Mouse (Mus musculus): Measurements from ENCODE around the gene Sarnp. TPM values are rescaled to one million over a fixed set of nuclear protein-coding genes. Genes with fewer than 3 reads are reported as not detected.

Gene Sarnp
- polyA plus RNA-seq, 1 experiment, result 88.6 TPM

DNA sequence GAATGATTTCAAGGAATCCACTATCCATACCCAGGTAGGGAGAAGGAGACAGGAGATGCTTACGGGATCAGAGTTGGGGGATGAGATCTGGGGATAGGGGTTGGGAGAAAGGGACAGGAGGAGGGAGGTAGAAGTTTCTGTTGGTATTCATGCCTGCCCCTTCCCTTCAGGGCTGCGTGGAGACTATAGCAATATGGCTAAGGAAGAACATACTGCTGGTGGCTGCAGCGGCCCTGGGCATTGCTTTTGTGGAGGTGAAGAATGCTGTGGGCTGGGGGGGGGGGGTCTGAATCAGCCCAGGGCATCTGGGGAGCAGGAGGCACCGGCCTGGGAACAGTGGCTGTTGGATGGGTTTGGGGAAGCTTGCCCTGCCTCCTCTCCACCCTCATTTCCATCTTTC is 95.1 kb downstream of the Sarnp start:
- peaks cover 2% of the 10 kb centered on the region; the same call in 1 of the 2 replicates for H3K4me1 ChIP-seq (ENCODE audit: control insufficient read depth, insufficient read depth, insufficient read length, low read length)
- no peak overlapping the region for H3K27ac ChIP-seq (replicated peaks; ENCODE audit: low read depth, low read length)
- no peak overlapping the region for H3K4me3 ChIP-seq (ENCODE audit: insufficient read depth, low read depth, low read length)

DNA sequence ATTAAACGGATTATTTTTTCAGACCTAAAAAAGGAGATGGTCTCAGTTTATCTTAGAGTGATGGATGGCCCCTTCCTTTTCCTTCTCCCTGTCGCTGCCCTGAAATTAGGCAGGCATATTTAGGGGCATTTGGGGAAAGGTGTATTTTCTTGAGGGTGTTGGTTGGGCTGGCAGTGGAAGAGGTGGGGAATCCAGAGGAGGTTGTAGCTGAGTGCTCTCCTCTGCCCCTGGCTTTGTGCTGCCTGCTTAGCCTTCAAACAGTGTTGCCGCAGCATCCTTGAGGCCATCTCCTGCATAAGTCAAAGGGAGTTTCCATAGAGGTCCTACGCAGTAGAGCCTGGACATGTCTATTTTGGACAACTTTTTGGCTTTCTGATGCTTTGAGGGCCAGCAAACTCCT is 95.7 kb downstream of the Sarnp start:
- Histone ChIP-seq H3K4me1 (ENCODE audit: control insufficient read depth, insufficient read depth, insufficient read length, low read length) (peaks cover 2% of the 10 kb centered on the region; the same call in 1 of the 2 replicates), H3K27ac (replicated peaks; ENCODE audit: low read depth, low read length) (0 out of 2 replicates have a peak overlapping the region, but pooled peaks have one; percentile 2), H3K4me3 (ENCODE audit: insufficient read depth, low read depth, low read length) (no peak overlapping the region)

DNA sequence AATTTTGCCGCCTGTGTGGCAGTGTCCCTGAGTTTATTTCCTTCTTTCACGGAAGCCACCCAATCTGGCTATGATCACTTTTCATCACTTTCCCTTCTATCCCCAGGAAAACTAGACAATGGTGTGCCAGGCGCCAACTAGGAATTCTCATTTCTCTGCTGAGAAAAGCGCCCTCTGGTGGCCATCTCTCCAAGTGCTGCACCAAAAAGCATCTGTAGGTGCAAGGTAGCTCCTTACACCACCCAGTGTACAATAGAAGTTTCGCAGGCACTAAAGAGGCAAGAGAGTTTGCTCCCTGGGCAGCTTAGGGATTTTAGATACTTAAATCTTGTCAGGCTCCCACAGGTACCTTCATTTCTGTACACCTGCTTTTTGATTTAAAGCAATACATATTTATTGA is 96.1 kb downstream of the Sarnp start:
- Histone ChIP-seq H3K4me3 (ENCODE audit: insufficient read depth, low read depth, low read length) (no peak overlapping the region), H3K4me1 (ENCODE audit: control insufficient read depth, insufficient read depth, insufficient read length, low read length) (peaks cover 2% of the 10 kb centered on the region; the same call in 1 of the 2 replicates), H3K27ac (replicated peaks; ENCODE audit: low read depth, low read length) (0 out of 2 replicates have a peak overlapping the region, but pooled peaks have one; percentile 2)

DNA sequence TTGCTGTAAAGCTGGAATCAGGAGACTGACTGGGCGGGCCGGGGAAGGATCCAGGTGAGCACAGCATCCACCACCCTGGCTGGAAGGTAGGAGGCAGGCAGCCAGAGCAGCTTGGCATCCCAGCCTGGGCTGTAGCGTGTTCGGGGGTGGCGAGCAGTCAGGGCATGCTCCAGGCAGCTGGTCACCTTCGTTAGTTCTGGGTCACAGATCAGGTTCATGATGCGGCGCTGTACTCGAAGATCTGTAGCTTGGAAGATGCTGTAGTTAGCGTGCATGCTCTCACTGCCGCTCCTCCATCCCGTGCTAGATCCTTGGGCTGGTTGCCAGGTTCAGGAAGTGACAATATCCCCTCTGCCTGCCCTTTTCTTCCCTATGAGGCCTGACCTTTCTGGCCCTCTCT is 96.6 kb downstream of the Sarnp start:
- Histone ChIP-seq H3K27ac (replicated peaks; ENCODE audit: low read depth, low read length) (no peak overlapping the region), H3K4me1 (ENCODE audit: control insufficient read depth, insufficient read depth, insufficient read length, low read length) (peaks cover 2% of the 10 kb centered on the region; the same call in 1 of the 2 replicates), H3K4me3 (ENCODE audit: insufficient read depth, low read depth, low read length) (no peak overlapping the region)

DNA sequence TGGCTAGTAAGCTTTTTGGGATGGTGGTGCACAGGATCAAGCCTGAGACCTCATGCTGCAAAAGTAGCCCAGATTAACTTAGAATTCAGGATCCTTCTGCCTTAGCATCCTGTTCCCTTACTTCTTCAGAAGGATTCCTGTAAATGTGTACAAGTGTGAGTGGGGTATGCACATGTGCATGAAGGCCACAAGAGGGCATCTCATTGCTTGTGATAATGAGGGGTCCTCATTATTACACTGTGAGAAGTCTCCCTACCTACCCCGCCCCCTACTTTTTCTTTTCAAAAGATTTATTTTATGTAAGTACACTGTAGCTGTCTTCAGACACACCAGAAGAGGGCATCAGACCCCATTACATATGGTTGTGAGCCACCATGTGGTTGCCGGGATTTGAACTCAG is 98.4 kb downstream of the Sarnp start:
- Histone ChIP-seq H3K27ac (replicated peaks; ENCODE audit: low read depth, low read length) (no peak overlapping the region), H3K4me3 (ENCODE audit: insufficient read depth, low read depth, low read length) (no peak overlapping the region), H3K4me1 (ENCODE audit: control insufficient read depth, insufficient read depth, insufficient read length, low read length) (peaks cover 2% of the 10 kb centered on the region; the same call in 1 of the 2 replicates)

DNA sequence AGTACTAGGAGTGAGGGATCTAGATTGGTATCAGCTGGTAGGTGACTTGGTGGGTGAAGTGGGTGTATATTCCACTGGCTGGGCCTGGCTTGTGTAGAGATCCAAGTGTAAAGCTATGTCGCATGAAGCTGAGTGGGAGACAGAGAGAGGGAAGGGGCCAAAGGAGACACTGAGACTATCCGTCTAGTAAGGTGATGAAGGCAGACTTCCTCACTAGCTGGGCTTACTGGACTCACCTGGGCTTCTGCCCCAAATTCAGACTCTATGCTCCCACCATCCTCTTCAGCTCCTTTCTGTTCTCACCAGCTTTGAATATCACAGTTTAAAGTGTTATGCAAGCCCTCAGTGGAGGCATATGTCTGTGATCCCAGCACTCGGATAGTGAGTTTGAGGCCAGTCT is 99.5 kb downstream of the Sarnp start:
- peaks cover 4% of the 10 kb centered on the region for H3K4me1 ChIP-seq (ENCODE audit: control insufficient read depth, insufficient read depth, insufficient read length, low read length)
- H3K4me3 ChIP-seq (ENCODE audit: insufficient read depth, low read depth, low read length), result no peak overlapping the region
- H3K27ac ChIP-seq (replicated peaks; ENCODE audit: low read depth, low read length), result no peak overlapping the region

DNA sequence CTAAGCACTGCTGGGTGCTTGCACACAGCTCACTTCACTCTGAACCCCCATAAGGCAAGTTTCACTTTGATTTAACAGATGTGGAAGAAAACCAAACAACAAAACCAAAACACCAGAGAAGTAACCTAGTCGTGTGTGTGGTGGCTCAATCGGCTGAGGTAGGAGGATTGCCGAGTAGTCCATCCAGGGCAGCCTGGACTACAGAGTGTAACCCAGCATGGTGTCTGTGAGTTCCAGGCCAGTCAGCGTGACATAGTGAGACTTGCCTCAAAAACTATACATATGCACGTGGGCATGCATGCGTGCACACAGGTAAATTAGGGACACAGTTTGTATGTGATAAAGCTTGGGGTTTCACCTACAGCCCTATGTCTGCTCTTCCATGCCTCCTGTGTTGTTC is 100.3 kb downstream of the Sarnp start:
- Histone ChIP-seq H3K27ac (replicated peaks; ENCODE audit: low read depth, low read length) (no peak overlapping the region), H3K4me3 (ENCODE audit: insufficient read depth, low read depth, low read length) (no peak overlapping the region), H3K4me1 (ENCODE audit: control insufficient read depth, insufficient read depth, insufficient read length, low read length) (peaks cover 10% of the 10 kb centered on the region)

DNA sequence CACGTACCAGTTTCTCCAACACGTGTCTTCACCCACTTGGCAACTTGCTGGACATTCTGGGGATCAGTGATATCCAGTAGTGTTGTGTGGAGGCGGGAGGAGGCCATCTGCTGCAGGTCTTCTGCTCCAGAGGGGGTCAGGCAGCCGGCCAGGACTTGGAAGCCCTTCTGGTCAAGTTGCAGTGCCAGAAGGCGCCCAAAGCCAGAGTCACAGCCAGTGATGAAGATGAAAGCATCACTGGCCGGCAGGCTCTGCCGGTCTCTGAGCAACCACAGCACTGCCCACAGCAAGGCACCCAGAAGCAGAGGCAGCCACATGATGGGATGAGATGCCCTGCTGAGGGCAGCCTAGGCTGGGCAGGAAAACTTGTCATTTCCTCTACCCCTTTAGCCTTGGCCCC is 101.1 kb downstream of the Sarnp start:
- H3K27ac ChIP-seq (replicated peaks; ENCODE audit: low read depth, low read length), result no peak overlapping the region
- no peak overlapping the region for H3K4me3 ChIP-seq (ENCODE audit: insufficient read depth, low read depth, low read length)
- peaks cover 10% of the 10 kb centered on the region for H3K4me1 ChIP-seq (ENCODE audit: control insufficient read depth, insufficient read depth, insufficient read length, low read length)

DNA sequence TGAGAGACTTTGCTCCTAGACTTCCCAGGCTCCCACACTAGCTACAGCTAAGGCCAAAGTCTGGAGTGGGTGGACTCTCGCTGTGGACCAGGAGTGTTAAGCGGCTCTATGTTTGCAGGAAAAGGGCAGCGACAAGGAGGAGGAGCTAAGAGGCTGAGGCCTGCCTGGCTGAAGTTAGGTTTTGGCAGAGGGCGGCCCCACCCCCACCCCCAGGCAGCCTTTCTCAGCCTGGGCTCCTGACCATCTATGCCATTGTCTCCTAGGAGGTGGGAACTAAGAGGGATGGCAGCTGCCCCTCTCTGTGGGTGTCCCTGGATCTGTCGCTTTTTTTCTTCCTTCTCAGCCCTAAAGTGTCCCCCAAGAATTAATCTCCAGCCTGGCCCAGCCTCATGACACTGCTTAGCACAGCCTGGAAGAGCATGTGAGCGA is 102.1 kb downstream of the Sarnp start:
- Histone ChIP-seq H3K4me1 (ENCODE audit: control insufficient read depth, insufficient read depth, insufficient read length, low read length) (peaks cover 9% of the 10 kb centered on the region; the same call in 1 of the 2 replicates), H3K4me3 (ENCODE audit: insufficient read depth, low read depth, low read length) (no peak overlapping the region), H3K27ac (replicated peaks; ENCODE audit: low read depth, low read length) (peak overlapping the region; percentile 30)

DNA sequence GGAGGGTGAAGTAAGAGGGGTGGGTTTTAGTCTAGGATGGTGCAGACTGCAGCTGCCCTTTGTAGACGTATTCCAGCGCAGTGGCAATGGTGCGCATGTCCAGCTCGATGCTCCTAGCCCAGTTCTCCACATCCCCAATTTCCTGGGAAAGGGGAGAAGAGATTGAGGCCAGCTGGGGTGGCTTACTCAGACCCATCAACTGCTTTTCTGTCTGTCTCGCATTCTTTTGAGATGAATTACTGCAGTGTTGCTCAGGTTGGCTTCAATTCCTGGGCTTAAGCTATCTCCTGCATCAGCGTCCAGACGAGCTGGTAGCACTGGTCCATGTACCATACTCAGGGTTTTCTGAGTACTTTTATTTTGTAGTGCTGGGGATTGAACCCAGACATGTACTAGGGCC is 102.8 kb downstream of the Sarnp start:
- Histone ChIP-seq H3K4me3 (ENCODE audit: insufficient read depth, low read depth, low read length) (no peak overlapping the region), H3K27ac (replicated peaks; ENCODE audit: low read depth, low read length) (peak overlapping the region; percentile 30), H3K4me1 (ENCODE audit: control insufficient read depth, insufficient read depth, insufficient read length, low read length) (peaks cover 11% of the 10 kb centered on the region; the same call in 1 of the 2 replicates)

DNA sequence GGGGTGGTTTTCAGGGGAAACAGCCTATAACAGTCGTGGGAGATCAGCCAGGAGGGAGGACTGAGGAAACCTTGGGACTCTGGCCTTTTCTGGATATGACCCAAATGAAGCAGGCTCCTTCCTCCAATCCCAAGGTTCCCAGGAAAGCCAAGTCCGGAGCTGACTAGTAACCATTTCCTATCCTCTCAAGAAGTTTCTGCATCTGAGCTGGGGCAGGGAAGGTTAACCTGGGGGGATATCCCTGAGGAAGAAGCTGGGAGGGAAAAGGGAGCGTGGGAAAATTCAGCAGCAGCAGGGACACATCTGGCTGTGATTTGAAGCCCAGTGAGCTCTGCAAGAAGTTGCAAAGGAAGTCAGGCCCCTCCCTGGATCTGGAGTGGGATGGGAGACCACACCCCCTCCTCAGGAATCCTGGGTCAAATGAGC is 103.6 kb downstream of the Sarnp start:
- H3K27ac ChIP-seq (replicated peaks; ENCODE audit: low read depth, low read length), result peak overlapping the region; percentile 47
- H3K4me1 ChIP-seq (ENCODE audit: control insufficient read depth, insufficient read depth, insufficient read length, low read length), result peaks cover 11% of the 10 kb centered on the region; the same call in 1 of the 2 replicates
- no peak overlapping the region for H3K4me3 ChIP-seq (ENCODE audit: insufficient read depth, low read depth, low read length)

DNA sequence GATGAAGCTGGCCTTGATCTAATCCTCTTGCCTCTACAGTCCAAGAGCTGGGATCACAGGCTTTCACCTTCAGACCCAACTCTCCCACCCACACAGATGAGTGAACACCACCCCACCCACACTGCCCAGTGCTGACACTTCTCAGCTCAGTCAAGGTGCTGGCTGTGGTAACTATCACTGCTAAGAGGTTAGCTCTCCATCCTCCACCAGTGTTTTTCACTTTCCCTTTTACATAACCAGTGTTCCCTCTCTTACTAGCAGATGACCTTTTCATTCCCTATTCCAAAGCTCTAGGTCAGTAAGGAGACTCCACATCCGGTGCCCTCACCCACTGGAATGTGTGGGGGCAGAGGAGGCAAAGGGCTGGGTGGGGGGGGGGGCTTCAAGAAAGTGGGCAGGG is 104.1 kb downstream of the Sarnp start:
- H3K4me3 ChIP-seq (ENCODE audit: insufficient read depth, low read depth, low read length), result no peak overlapping the region
- H3K4me1 ChIP-seq (ENCODE audit: control insufficient read depth, insufficient read depth, insufficient read length, low read length), result peaks cover 11% of the 10 kb centered on the region; the same call in 1 of the 2 replicates
- H3K27ac ChIP-seq (replicated peaks; ENCODE audit: low read depth, low read length), result peak overlapping the region; percentile 47

DNA sequence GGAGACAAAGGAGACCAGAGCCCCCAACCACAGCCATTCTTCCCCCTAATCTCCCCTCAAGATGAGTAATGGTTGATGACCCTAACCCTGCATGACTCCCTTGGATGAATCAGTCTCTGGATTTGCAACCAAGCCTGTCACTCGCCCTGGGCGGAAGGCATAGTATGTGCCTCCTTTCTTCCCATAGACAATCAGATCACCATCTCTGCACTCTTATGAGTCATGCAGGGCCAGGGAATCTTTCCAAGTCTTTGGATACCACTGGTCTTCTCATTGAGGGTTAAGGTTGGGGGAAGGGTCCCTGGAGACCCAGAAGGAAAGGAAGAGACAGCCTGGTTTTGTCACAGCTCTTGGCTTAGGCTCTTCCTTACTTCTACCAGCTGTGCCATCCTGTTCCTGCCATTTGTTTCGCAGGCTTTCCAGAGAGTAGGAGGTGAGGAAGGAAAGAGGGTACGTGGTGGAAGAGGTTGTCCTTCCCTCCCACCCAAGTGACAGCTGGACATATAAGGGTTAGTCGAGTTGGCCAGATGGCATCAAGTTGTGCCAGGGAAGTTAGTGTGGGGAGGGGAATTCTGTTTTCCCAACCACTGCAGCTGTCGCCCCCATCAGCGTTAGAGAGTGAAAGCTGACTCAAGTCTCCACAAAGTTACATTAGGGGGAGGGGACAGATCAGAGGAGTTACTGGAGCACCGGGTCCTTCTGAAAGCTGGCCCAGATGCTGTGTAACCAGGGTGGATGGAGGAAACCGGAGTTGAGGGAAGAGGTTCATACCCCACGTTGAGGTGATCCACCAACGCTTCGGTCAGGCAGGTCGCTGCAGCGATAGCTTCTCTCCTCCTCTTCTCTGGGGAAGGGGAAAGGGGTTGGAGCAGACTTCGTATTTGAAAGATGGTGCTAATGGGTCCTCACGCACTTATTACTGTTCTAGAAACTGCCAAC is 105.0 kb downstream of the Sarnp start:
- H3K4me1 ChIP-seq (ENCODE audit: control insufficient read depth, insufficient read depth, insufficient read length, low read length), result peaks cover 11% of the 10 kb centered on the region; the same call in 1 of the 2 replicates
- H3K4me3 ChIP-seq (ENCODE audit: insufficient read depth, low read depth, low read length), result peak overlapping the region; percentile 74
- peak overlapping the region; percentile 45 for H3K27ac ChIP-seq (replicated peaks; ENCODE audit: low read depth, low read length)

DNA sequence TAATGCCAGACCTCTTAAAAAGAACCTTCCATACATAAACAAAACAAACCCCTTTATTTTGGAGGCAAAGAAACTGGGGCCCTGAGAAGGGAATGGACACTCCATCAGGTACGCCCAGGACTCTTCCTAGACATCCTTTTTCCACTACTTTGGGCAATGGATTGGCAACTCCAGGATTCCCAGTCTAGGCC is 105.6 kb downstream of the Sarnp start, which contains the start of gene Rdh5:
Rdh5 (minus strand) TSS at position 67 of the 191 bp plus-strand sequence.
- Histone ChIP-seq H3K4me3 (ENCODE audit: insufficient read depth, low read depth, low read length) (peak within 1 kb of the TSS; percentile 74), H3K27ac (replicated peaks; ENCODE audit: low read depth, low read length) (peak within 1 kb of the TSS; percentile 92), H3K4me1 (ENCODE audit: control insufficient read depth, insufficient read depth, insufficient read length, low read length) (peaks cover 11% of the 10 kb centered on the region; the same call in 1 of the 2 replicates)

DNA sequence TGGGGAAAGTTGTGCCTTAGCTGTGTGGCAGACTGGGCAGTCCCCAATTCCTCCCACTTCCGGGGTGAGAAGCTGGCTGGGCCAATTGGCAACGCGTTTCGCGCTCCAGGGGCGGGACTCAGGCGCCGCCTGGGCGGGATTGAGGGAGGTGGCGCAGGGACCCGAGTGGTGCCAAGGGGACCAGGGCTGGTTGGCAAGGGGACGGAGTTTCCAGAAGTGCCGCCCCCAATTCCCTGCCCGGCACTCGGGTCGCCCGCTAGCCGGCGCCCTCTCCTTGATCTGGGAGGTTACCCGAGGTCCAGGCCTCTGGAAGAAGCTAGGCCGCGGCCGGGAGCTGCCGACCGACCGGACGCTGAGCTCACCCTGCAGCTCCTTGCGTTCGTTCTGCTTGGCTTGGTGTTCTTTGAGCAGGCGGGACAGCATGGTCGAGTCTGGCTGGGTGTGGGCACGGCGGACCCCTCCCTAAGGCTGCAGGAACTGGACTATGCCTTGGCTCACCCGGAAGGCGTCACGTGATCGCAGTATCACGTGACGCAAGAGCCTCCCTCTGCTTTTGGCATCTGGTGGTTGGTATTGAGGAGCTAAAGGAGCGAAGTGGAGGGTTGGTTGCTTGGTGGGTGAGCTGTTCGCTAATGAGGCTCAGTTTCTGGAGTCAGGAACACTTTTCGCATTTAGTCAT is 106.0 kb downstream of the Sarnp start:
- H3K27ac ChIP-seq (replicated peaks; ENCODE audit: low read depth, low read length), result peak overlapping the region; percentile 92
- H3K4me3 ChIP-seq (ENCODE audit: insufficient read depth, low read depth, low read length), result peak overlapping the region; percentile 74
- peaks cover 11% of the 10 kb centered on the region; the same call in 1 of the 2 replicates for H3K4me1 ChIP-seq (ENCODE audit: control insufficient read depth, insufficient read depth, insufficient read length, low read length)

Measured in brown adipose tissue, adult 24 weeks (tissue).